Mouse (Mus musculus) ES-Bruce4 (cell line): ENCODE results near the gene Cdc37l1.

Experiments
- CTCF ChIP-seq: IDR thresholded peaks from one replicate; pipeline ENCODE4 v1.8.1; 2011; ENCODE audit warnings: low read depth, low read length
- POLR2A ChIP-seq: IDR thresholded peaks from one replicate; pipeline ENCODE4 v1.8.1; 2011; ENCODE audit warnings: low read length; ENCODE audit not compliant: insufficient read depth

- TF ChIP-seq CTCF (no peak), POLR2A (no peak)
Observed at GRCm38 (mm10) chr19:29008069-29008706, 18.0 kb downstream of the Cdc37l1 start.
